9 mouse cellular contexts compared by ENCODE assay signal in the genomic region with DNA sequence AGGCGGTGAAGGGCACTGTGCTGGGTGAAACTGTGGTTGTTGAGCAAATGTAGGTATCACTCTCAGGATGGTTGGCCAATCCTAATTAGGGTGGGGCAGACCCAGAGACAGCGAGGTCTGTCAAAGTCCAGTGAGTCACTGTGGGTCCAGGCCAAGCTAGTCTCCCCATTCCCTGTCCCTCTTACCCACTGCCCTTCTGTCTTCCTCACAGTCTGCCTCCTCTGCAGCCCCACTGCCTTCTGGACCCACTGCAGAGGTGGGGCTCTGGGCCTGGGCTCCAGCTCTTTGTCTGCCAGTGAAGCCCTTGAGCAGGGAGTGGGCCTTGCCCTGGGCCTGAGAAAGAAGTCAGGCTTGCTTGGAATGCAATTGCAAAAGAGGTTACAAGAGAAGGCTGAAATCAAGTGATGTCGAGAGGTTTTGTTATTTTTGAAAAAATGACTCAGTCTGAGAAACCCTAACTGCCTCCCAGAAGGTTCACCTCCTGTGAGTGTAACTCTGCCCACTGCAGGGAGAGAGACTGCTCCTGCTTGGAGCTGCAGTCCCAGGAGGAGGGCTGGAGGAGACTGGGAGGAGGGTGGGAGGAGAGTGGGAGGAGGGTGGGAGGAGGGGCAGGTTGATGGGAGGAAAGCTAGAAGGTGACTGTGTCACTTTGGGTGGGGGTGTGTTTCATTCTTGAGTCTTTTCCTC.
DNase-seq lines count a peak whose midpoint lies in the region; ATAC-seq and TF ChIP-seq lines count a peak whose summit lies in the region.
"Had no signal": no experiment of that assay in that cellular context is flagged by ENCODE, and none has a peak within 500 bp of the region (broad histone marks: within the 10 kb centered on the region; RNA-seq: fewer than 3 reads in every experiment).

No protein-coding gene starts in this region.

- H3K27me3 ChIP-seq in heart, embryonic 14.5 days (ENCODE audit: control insufficient read depth, insufficient read depth, low read length), result no peaks in the 10 kb centered on the region
- no peaks in the 10 kb centered on the region for H3K27me3 ChIP-seq in small intestine, adult 2 months (ENCODE audit: control insufficient read depth, insufficient read depth, low read length)
- no peaks in the 10 kb centered on the region for H3K27me3 ChIP-seq in liver, embryonic 11.5 days (replicated peaks; ENCODE audit: control insufficient read depth, insufficient read depth, low read length)

- no peak overlapping the region for H3K4me3 ChIP-seq in heart, embryonic 14.5 days (ENCODE audit: control insufficient read depth in 1 of 2, insufficient read depth in 1 of 2, low read depth in 1 of 2, low read length in 2 of 2)
- no peak overlapping the region for H3K4me3 ChIP-seq in small intestine, adult 2 months (ENCODE audit: low read depth, low read length)
- no peak overlapping the region for H3K4me3 ChIP-seq in liver, embryonic 11.5 days (ENCODE audit: low read depth, low read length)

- DNase-seq in heart, postnatal 36 days, result no peak
- DNase-seq in adrenal gland, postnatal 25 days, result peak; percentile 30
- DNase-seq in kidney, postnatal 25 days, result peak; percentile 16 to 70
- no peak for DNase-seq in spleen, postnatal 10 days (ENCODE audit: low spot score in 2 of 2)
- DNase-seq in liver, embryonic 11.5 days (ENCODE audit: low spot score), result no peak
- no peak for DNase-seq in thymus, postnatal 0 days (ENCODE audit: low spot score)
- DNase-seq: gastrocnemius, postnatal 14 days had no signal

- WGBS in heart, embryonic 14.5 days, result 48% methylated on average over 3 of the region's 3 CpGs
- 35% methylated on average over 3 of the region's 3 CpGs for WGBS in small intestine, adult 2 months
- 67% methylated on average over 3 of the region's 3 CpGs for WGBS in liver, embryonic 11.5 days

- no peaks in the 10 kb centered on the region for H3K36me3 ChIP-seq in heart, embryonic 14.5 days (ENCODE audit: control insufficient read depth, insufficient read depth, low read length)
- no peaks in the 10 kb centered on the region for H3K36me3 ChIP-seq in small intestine, adult 2 months (ENCODE audit: control insufficient read depth, insufficient read depth, low read length)
- no peaks in the 10 kb centered on the region for H3K36me3 ChIP-seq in liver, embryonic 11.5 days (ENCODE audit: control insufficient read depth, insufficient read depth, low read length)

- H3K4me2 ChIP-seq in heart, embryonic 14.5 days (ENCODE audit: low read length), result no peak overlapping the region
- no peak overlapping the region for H3K4me2 ChIP-seq in liver, embryonic 11.5 days

- peak overlapping the region; percentile 13; the same call in 1 of the 2 replicates for H3K9ac ChIP-seq in heart, embryonic 14.5 days (ENCODE audit: low read length)
- H3K9ac ChIP-seq in liver, embryonic 11.5 days (ENCODE audit: low read depth, low read length), result no peak overlapping the region

- TF ChIP-seq CTCF in small intestine, adult 2 months (IDR thresholded peaks at IDR 0.05; ENCODE audit: extremely low read depth, insufficient read length, insufficient replicate concordance, low read depth, low read length), result no peak

- no peak for TF ChIP-seq POLR2A in small intestine, adult 2 months (IDR thresholded peaks at IDR 0.05; ENCODE audit: low read depth, low read length)

- H3K27ac ChIP-seq in heart, embryonic 14.5 days (replicated peaks in 1 of 2; ENCODE audit: control insufficient read depth in 1 of 2, insufficient read depth in 1 of 2, low read depth in 2 of 2, low read length in 2 of 2), result peak overlapping the region; percentile 44 to 48
- peak overlapping the region; percentile 48 for H3K27ac ChIP-seq in small intestine, adult 2 months (ENCODE audit: insufficient read depth, low read depth, low read length)
- H3K27ac ChIP-seq in liver, embryonic 11.5 days (ENCODE audit: low read depth, low read length), result no peak overlapping the region

- no peak for ATAC-seq in heart, embryonic 14.5 days (ENCODE audit: insufficient number of reproducible peaks, insufficient read depth, low FRiP score, low read depth)
- no peak for ATAC-seq in liver, embryonic 11.5 days (replicated peaks; ENCODE audit: low FRiP score)

- peaks cover 21 to 31% of the 10 kb centered on the region in 2 experiments for H3K4me1 ChIP-seq in heart, embryonic 14.5 days (ENCODE audit: control insufficient read depth in 2 of 2, insufficient read depth in 2 of 2, low read length in 2 of 2)
- H3K4me1 ChIP-seq in small intestine, adult 2 months (ENCODE audit: control insufficient read depth, insufficient read depth, insufficient read length, low read length), result peaks cover 16% of the 10 kb centered on the region
- no peaks in the 10 kb centered on the region for H3K4me1 ChIP-seq in liver, embryonic 11.5 days (replicated peaks; ENCODE audit: control insufficient read depth, insufficient read depth, low read length)

- no peaks in the 10 kb centered on the region for H3K9me3 ChIP-seq in heart, embryonic 14.5 days (ENCODE audit: control insufficient read depth, low read length)
- no peaks in the 10 kb centered on the region for H3K9me3 ChIP-seq in liver, embryonic 11.5 days (ENCODE audit: control insufficient read depth, low read length)

- intact Hi-C loops in heart, postnatal 36 days (cut with DNase I), result no loop called here

Comparison
In these comparisons a context has a peak if more than half of its experiments do, and no peak if none do; other contexts are left out.
1. DNase-seq: peak in adrenal gland, postnatal 25 days (single experiment) and kidney, postnatal 25 days (2 of 2); none in heart, postnatal 36 days (0 of 2), spleen, postnatal 10 days (0 of 2), liver, embryonic 11.5 days (single experiment) and thymus, postnatal 0 days (single experiment).